Mouse (Mus musculus) intestine, embryonic 14.5 days (tissue): ENCODE results near the gene Otulinl. TPM values are rescaled to one million over a fixed set of nuclear protein-coding genes. Genes with fewer than 3 reads are reported as not detected.

Experiments
- ATAC-seq: fragments of 200-750 bp; cut with Nextera tagmentation; replicated peaks from 2 replicates; pipeline ENCODE4 v1.8.0; 2017; ENCODE audit warnings: low read depth, moderate number of reproducible peaks, moderate TSS enrichment, moderate library complexity; ENCODE audit not compliant: low FRiP score, low TSS enrichment
- DNase-seq: peaks from one replicate; pipeline ENCODE4 v3.0.0-alpha.2; 2018; ENCODE audit warnings: low spot score
- H3K27ac ChIP-seq: fragments of 300-500 bp; sonication (generic); 2 replicates; pipeline ENCODE4 v1.5.1; 2014; ENCODE audit warnings: low read depth, mild to moderate bottlenecking, control low read depth
- H3K27me3 ChIP-seq: fragments of 300-500 bp; sonication (generic); replicated peaks from 2 replicates; pipeline ENCODE4 v1.6.1; 2014; ENCODE audit warnings: low read length, control low read depth; ENCODE audit not compliant: control insufficient read depth, insufficient read depth
- H3K36me3 ChIP-seq: fragments of 300-500 bp; sonication (generic); 2 replicates; pipeline ENCODE4 v1.6.1; 2014; ENCODE audit warnings: low read length, control low read depth; ENCODE audit not compliant: control insufficient read depth, insufficient read depth
- H3K4me1 ChIP-seq: fragments of 300-500 bp; sonication (generic); replicated peaks from 2 replicates; pipeline ENCODE4 v1.6.1; 2014; ENCODE audit warnings: low read length, control low read depth, mixed read lengths; ENCODE audit not compliant: control insufficient read depth, insufficient read depth
- H3K4me2 ChIP-seq: fragments of 300-500 bp; sonication (generic); 2 replicates; pipeline ENCODE4 v1.6.1; 2014; ENCODE audit warnings: low read length
- H3K4me3 ChIP-seq: fragments of 300-500 bp; sonication (generic); 2 replicates; pipeline ENCODE4 v1.5.1; 2014; ENCODE audit warnings: low read depth, low read length, control low read depth, mixed read lengths
- H3K9ac ChIP-seq: fragments of 300-500 bp; sonication (generic); 2 replicates; pipeline ENCODE4 v1.6.1; 2014; ENCODE audit warnings: mild to moderate bottlenecking, low read length
- H3K9me3 ChIP-seq: fragments of 300-500 bp; sonication (generic); 2 replicates; pipeline ENCODE4 v1.6.1; 2016; ENCODE audit warnings: low read length, control low read depth; ENCODE audit not compliant: control insufficient read depth
- WGBS: fragments of 180-500 bp; shearing (Covaris S2); extraction: QIAGEN DNeasy Blood & Tissue Kit; methylation state at CpG from one replicate; pipeline ENCODE4 v1.1.7; 2014; 5-methylcytosine and 5-hydroxymethylcytosine counted together
- polyA plus RNA-seq: library from polyadenylated mRNA; unstranded; fragments of >200 nt; fragmentation: Nextera tagmentation; extraction: Ambion mirVana; gene quantifications from 2 replicates; pipeline ENCODE4 v1.2.1, GENCODE M21; 2014

Otulinl gene
- polyA plus RNA-seq, 1 experiment from 2014 or later: 7.4 TPM

- no peaks in the 10 kb centered on the region for H3K27me3 ChIP-seq
- H3K4me1 ChIP-seq: no peaks in the 10 kb centered on the region
- 82% methylated on average over 7 of the region's 7 CpGs for WGBS
- no peak for ATAC-seq
- no peaks in the 10 kb centered on the region for H3K36me3 ChIP-seq
- H3K9me3 ChIP-seq: no peaks in the 10 kb centered on the region
- no peak overlapping the region for H3K27ac ChIP-seq
- DNase-seq: no peak
- H3K9ac ChIP-seq: no peak overlapping the region
- no peak overlapping the region for H3K4me3 ChIP-seq
- no peak overlapping the region for H3K4me2 ChIP-seq
Observed at GRCm38 (mm10) chr15:27675122-27675521, 6.3 kb downstream of the Otulinl start.

GRCm38 (mm10) chr15:27674041-27674440 is 7.3 kb downstream of the Otulinl start:
- H3K4me1 ChIP-seq: no peaks in the 10 kb centered on the region
- H3K4me3 ChIP-seq: no peak overlapping the region
- H3K27ac ChIP-seq: no peak overlapping the region
- H3K27me3 ChIP-seq: no peaks in the 10 kb centered on the region
- no peak for DNase-seq
- H3K36me3 ChIP-seq: no peaks in the 10 kb centered on the region
- H3K9ac ChIP-seq: no peak overlapping the region
- ATAC-seq: no peak
- no peaks in the 10 kb centered on the region for H3K9me3 ChIP-seq
- no peak overlapping the region for H3K4me2 ChIP-seq
- WGBS: 76% methylated on average over 6 of the region's 6 CpGs

GRCm38 (mm10) chr15:27673151-27673550 is 8.2 kb downstream of the Otulinl start:
- H3K9me3 ChIP-seq: no peaks in the 10 kb centered on the region
- H3K4me3 ChIP-seq: no peak overlapping the region
- no peak overlapping the region for H3K9ac ChIP-seq
- H3K4me1 ChIP-seq: no peaks in the 10 kb centered on the region
- H3K27me3 ChIP-seq: no peaks in the 10 kb centered on the region
- ATAC-seq (no peak), DNase-seq (no peak)
- 90% methylated on average over 6 of the region's 6 CpGs for WGBS
- no peaks in the 10 kb centered on the region for H3K36me3 ChIP-seq
- H3K4me2 ChIP-seq: no peak overlapping the region
- no peak overlapping the region for H3K27ac ChIP-seq

DNA sequence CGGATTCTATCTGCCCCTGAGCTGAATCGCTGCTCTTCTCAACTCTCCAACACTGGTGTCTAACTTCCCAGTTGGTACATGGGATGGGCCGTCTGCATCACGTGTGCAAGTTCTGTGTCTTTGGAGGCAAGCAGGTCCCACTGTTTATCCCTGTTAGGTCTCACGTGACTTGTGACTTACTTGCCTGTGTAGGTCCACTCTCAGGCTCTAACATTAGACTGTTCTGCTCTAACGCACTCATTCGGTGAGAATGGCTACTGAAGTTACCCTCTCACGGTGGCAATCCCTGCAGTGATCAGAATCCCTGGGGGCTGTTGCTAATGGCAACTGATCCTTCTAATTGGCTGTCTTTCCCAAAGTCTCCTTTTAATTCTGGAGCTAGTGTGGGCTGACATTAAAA is 9.1 kb downstream of the Otulinl start:
- no peak overlapping the region for H3K4me3 ChIP-seq
- ATAC-seq: no peak

DNA sequence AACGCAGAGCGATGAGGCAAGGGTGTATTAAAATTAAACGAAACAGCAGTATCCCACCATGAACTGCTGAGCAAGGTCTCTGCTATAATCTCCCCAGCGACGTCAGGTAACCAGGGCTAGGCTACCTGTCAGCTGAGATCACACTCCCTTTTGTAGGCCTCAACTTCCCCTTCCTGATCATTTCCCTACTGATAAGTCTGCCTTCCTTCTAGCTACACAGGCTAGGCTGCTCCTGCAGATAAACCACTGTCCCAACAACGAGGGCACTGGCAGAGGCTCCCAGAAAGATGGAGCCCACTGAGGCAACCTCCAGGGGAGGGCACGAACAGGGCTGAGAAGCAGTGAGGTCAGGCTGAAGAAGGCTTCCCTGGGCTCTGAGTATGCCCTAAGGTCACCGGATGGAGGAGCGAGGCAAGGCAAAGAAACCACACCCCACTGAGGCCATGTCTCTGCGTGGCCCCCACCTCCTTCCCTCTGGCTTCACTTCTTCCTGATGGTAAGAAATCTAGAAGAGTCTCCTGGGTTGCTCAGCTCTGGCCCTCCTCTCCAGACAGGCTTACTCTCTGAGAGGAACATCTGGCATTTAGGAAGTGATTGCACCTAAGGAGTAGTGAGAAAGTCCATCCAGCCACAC is 9.7 kb downstream of the Otulinl start:
- H3K27me3 ChIP-seq: no peaks in the 10 kb centered on the region
- H3K27ac ChIP-seq: no peak overlapping the region
- no peak overlapping the region for H3K4me2 ChIP-seq
- H3K9ac ChIP-seq: no peak overlapping the region
- no peaks in the 10 kb centered on the region for H3K4me1 ChIP-seq
- no peaks in the 10 kb centered on the region for H3K36me3 ChIP-seq
- DNase-seq (no peak), ATAC-seq (no peak)
- 86% methylated on average over 10 of the region's 10 CpGs for WGBS
- H3K9me3 ChIP-seq: no peaks in the 10 kb centered on the region
- H3K4me3 ChIP-seq: no peak overlapping the region

More for the DNA sequence above, 9.1 kb downstream of the Otulinl start:
- DNase-seq: no peak
- Histone ChIP-seq H3K9ac (no peak overlapping the region), H3K4me2 (no peak overlapping the region), H3K27ac (no peak overlapping the region), H3K9me3 (no peaks in the 10 kb centered on the region), H3K27me3 (no peaks in the 10 kb centered on the region), H3K4me1 (no peaks in the 10 kb centered on the region), H3K36me3 (no peaks in the 10 kb centered on the region)
- WGBS: 84% methylated on average over 8 of the region's 8 CpGs

DNA sequence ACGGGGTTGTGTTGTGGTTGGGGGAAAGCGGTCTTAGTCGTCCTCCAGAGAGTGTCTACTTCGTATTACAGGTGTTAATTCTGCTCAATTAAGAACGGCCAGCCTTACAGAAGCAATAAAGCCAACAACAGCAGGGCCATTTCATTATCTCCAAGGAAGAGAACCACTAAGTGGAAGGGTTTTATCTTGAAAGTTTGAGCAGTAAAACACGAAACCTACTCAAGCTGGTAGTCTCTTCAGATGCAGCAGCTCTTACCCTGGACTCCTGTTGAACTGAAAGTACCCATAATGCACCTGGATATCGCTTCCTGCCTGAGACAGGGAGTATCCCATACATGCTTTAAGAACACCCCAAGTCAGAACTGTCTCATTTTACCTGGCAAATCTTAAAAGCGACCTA is 10.7 kb downstream of the Otulinl start:
- H3K27me3 ChIP-seq: no peaks in the 10 kb centered on the region
- H3K4me3 ChIP-seq: no peak overlapping the region
- no peaks in the 10 kb centered on the region for H3K9me3 ChIP-seq
- no peak overlapping the region for H3K27ac ChIP-seq
- DNase-seq (no peak), ATAC-seq (no peak)
- H3K9ac ChIP-seq: no peak overlapping the region
- H3K4me1 ChIP-seq: 0 out of 2 replicates have a peak, but pooled peaks cover under 1% of the 10 kb centered on the region
- WGBS: 82% methylated on average over 8 of the region's 8 CpGs
- no peaks in the 10 kb centered on the region for H3K36me3 ChIP-seq
- H3K4me2 ChIP-seq: no peak overlapping the region

- H3K4me1 ChIP-seq: 0 out of 2 replicates have a peak, but pooled peaks cover 6% of the 10 kb centered on the region
- H3K27ac ChIP-seq: no peak overlapping the region
- no peaks in the 10 kb centered on the region for H3K9me3 ChIP-seq
- H3K27me3 ChIP-seq: no peaks in the 10 kb centered on the region
- ATAC-seq (no peak), DNase-seq (no peak)
- no peak overlapping the region for H3K9ac ChIP-seq
- no peaks in the 10 kb centered on the region for H3K36me3 ChIP-seq
- no peak overlapping the region for H3K4me2 ChIP-seq
- H3K4me3 ChIP-seq: no peak overlapping the region
- WGBS: 81% methylated on average over 12 of the region's 12 CpGs
Observed at GRCm38 (mm10) chr15:27669931-27670411, 11.4 kb downstream of the Otulinl start.

- Histone ChIP-seq H3K9me3 (no peaks in the 10 kb centered on the region), H3K27ac (no peak overlapping the region), H3K4me1 (0 out of 2 replicates have a peak, but pooled peaks cover 6% of the 10 kb centered on the region), H3K36me3 (no peaks in the 10 kb centered on the region), H3K4me2 (no peak overlapping the region), H3K27me3 (no peaks in the 10 kb centered on the region), H3K9ac (no peak overlapping the region), H3K4me3 (no peak overlapping the region)
- 75% methylated on average over 4 of the region's 4 CpGs for WGBS
- ATAC-seq (no peak), DNase-seq (no peak)
Observed at GRCm38 (mm10) chr15:27669276-27669675, 12.1 kb downstream of the Otulinl start.

GRCm38 (mm10) chr15:27668557-27668956 is 12.8 kb downstream of the Otulinl start:
- Histone ChIP-seq H3K9me3 (no peaks in the 10 kb centered on the region), H3K27me3 (no peaks in the 10 kb centered on the region), H3K27ac (no peak overlapping the region), H3K36me3 (no peaks in the 10 kb centered on the region), H3K4me2 (no peak overlapping the region), H3K4me3 (no peak overlapping the region), H3K9ac (no peak overlapping the region), H3K4me1 (0 out of 2 replicates have a peak, but pooled peaks cover 6% of the 10 kb centered on the region)
- DNase-seq: no peak
- ATAC-seq: no peak
- WGBS: 84% methylated on average over 7 of the region's 7 CpGs
